Mouse (Mus musculus): ENCODE results near the gene C2cd3. TPM values are rescaled to one million over a fixed set of nuclear protein-coding genes. Genes with fewer than 3 reads are reported as not detected.

C2cd3 gene
- polyA plus RNA-seq, 1 experiment from 2014 or later: 4.5 TPM

DNA sequence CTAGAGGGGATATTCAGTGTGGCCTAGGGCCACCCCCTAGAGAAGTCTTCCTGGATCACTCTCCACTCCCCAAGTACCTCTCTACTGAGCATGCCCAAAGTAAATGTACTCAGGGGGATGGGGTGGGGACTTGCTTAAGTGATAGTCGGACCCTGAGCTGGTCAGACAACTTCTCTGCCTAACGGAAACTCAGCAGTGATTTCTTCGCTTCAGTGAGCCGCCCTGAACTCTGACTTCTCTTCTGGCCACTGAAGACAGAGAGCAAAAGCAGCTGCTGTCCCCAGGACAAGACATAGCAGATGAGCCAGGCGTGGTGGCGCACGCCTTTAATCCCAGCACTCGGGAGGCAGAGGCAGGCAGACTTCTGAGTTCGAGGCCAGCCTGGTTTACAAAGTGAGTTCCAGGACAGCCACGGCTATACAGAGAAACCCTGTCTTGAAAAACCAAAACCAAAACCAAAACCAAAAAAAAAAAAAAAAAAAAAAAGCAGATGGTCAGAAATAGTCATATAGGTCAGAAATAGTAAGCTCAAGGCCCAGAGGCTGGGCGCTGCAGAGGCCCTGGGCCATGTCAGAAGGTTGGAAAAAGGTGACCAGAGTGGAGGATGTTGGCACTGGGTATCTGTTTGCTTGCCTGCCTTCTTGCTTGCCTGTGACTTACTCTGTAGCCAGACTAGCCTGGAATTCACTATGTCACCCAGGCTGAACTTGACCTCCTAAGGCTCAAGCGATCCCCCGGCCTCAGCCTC, 132.9 kb downstream of the C2cd3 start:
- ATAC-seq: no peak
- Histone ChIP-seq H3K4me2 (replicated peaks; ENCODE audit: low read depth) (no peak overlapping the region), H3K9ac (ENCODE audit: low read depth, low read length) (no peak overlapping the region), H3K36me3 (ENCODE audit: control insufficient read depth, insufficient read depth) (peaks cover 2% of the 10 kb centered on the region; the same call in 1 of the 2 replicates), H3K27ac (ENCODE audit: low read depth, low read length) (no peak overlapping the region), H3K9me3 (ENCODE audit: control insufficient read depth) (no peaks in the 10 kb centered on the region), H3K4me1 (replicated peaks; ENCODE audit: control insufficient read depth, insufficient read depth, low read length) (no peaks in the 10 kb centered on the region; the same call in 1 of the 2 replicates), H3K27me3 (replicated peaks; ENCODE audit: control insufficient read depth, insufficient read depth, low read length) (no peaks in the 10 kb centered on the region), H3K4me3 (ENCODE audit: low read depth, low read length) (no peak overlapping the region)
- 64% methylated on average over 13 of the region's 13 CpGs for WGBS
- no peak for TF ChIP-seq CTCF (IDR thresholded peaks at IDR 0.05; ENCODE audit: low read depth)

DNA sequence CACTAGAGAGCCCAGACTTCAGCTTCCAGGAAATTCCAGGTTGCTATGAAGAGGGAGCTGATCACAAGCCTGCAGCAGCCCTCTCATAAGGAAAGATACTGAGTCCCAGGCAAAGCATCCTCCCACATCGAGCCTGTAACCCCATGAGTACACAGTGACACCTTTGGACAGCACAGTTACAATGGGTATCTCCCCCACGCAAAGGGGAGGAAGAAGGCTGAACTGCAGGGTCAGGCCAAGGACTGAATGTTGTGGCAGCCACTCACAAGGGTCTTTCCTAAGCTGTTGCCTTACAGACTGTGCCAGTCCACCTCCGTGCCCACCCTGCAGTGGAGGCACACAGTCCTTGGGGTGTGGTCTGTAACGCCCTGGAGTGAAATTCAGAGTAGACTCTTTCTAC, 134.5 kb downstream of the C2cd3 start:
- Histone ChIP-seq H3K4me1 (replicated peaks; ENCODE audit: control insufficient read depth, insufficient read depth, low read length) (no peaks in the 10 kb centered on the region; the same call in 1 of the 2 replicates), H3K4me2 (replicated peaks; ENCODE audit: low read depth) (no peak overlapping the region), H3K27me3 (replicated peaks; ENCODE audit: control insufficient read depth, insufficient read depth, low read length) (no peaks in the 10 kb centered on the region), H3K9me3 (ENCODE audit: control insufficient read depth) (no peaks in the 10 kb centered on the region), H3K27ac (ENCODE audit: low read depth, low read length) (no peak overlapping the region), H3K4me3 (ENCODE audit: low read depth, low read length) (no peak overlapping the region), H3K9ac (ENCODE audit: low read depth, low read length) (no peak overlapping the region), H3K36me3 (ENCODE audit: control insufficient read depth, insufficient read depth) (no peaks in the 10 kb centered on the region)
- ATAC-seq: no peak
- TF ChIP-seq CTCF (IDR thresholded peaks at IDR 0.05; ENCODE audit: low read depth): no peak
- WGBS: 58% methylated on average over 4 of the region's 4 CpGs

DNA sequence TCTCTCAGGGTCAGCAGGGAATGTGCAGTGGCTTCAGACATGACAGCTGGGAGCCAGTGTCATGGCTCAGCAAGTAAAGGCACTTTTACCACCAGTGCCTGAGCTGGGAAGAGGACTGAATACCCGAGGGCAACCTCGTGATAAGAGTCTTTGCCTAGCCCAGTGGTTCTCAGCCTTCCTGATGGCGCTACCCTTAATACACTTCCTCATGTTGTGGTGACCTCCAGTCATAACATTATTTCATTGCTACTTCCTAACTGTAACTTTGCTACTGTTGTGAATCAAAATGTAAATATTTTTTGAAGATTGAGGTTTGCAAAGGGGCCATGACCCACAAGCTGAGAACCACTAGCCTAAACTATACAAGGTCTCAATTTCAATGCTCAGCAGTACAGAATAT, 136.6 kb downstream of the C2cd3 start:
- Histone ChIP-seq H3K4me1 (replicated peaks; ENCODE audit: control insufficient read depth, insufficient read depth, low read length) (no peaks in the 10 kb centered on the region), H3K9me3 (ENCODE audit: control insufficient read depth) (no peaks in the 10 kb centered on the region), H3K9ac (ENCODE audit: low read depth, low read length) (no peak overlapping the region), H3K4me2 (replicated peaks; ENCODE audit: low read depth) (no peak overlapping the region), H3K27me3 (replicated peaks; ENCODE audit: control insufficient read depth, insufficient read depth, low read length) (no peaks in the 10 kb centered on the region), H3K36me3 (ENCODE audit: control insufficient read depth, insufficient read depth) (no peaks in the 10 kb centered on the region), H3K4me3 (ENCODE audit: low read depth, low read length) (no peak overlapping the region), H3K27ac (ENCODE audit: low read depth, low read length) (no peak overlapping the region)
- no peak for TF ChIP-seq CTCF (IDR thresholded peaks at IDR 0.05; ENCODE audit: low read depth)
- WGBS: 23% methylated on average over 3 of the region's 3 CpGs
- peak; percentile 16; the same call in 1 of the 2 replicates for ATAC-seq

DNA sequence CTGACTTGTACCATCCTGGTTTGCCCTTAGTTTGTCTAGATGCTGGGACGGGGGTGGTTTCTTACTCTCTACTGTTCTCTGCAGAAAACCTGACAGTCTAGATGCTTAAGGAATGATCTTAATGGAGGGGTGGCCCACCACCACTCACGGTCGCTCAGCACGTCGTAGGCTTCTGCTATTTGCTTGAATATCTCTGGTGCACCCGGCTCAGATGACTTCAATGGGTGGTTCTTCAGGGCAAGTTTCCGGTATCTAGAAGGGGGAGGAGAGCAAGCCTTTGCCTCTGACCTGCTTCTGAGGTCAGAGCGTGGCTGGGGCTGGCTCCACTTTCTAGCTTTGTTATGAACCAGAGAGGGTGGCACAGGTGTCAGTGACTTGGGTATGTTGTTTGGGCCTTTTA, 139.6 kb downstream of the C2cd3 start:
- TF ChIP-seq CTCF (IDR thresholded peaks at IDR 0.05; ENCODE audit: low read depth): no peak
- Histone ChIP-seq H3K4me2 (replicated peaks; ENCODE audit: low read depth) (no peak overlapping the region), H3K4me3 (ENCODE audit: low read depth, low read length) (no peak overlapping the region), H3K4me1 (replicated peaks; ENCODE audit: control insufficient read depth, insufficient read depth, low read length) (no peaks in the 10 kb centered on the region), H3K9me3 (ENCODE audit: control insufficient read depth) (no peaks in the 10 kb centered on the region), H3K36me3 (ENCODE audit: control insufficient read depth, insufficient read depth) (no peaks in the 10 kb centered on the region), H3K27me3 (replicated peaks; ENCODE audit: control insufficient read depth, insufficient read depth, low read length) (no peaks in the 10 kb centered on the region), H3K9ac (ENCODE audit: low read depth, low read length) (no peak overlapping the region), H3K27ac (ENCODE audit: low read depth, low read length) (no peak overlapping the region)
- ATAC-seq: no peak
- 69% methylated on average over 8 of the region's 8 CpGs for WGBS

DNA sequence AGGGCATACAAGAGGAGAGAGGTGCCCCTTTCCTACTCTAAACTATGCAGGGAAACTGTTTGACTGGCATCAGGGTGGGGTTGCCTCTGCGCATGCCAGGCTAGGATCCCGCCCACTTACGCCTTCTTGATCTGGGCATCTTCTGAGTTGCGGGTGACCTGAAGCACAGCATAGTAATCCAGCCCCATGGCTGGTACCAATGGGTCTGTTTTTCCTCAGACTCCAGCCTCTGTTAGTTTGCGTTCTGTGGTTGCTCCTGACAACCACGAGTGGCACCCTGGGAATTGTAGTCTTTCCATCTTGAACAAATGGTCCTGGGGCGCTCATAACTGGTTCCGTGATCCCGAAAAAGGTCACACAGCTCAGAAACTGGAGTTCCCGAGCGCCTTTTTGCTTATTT, 142.5 kb downstream of the C2cd3 start, which contains the start of gene Dnajb13:
TSS of gene Dnajb13 (minus strand) at position 388 of the 400 bp plus-strand sequence.
- no peak for TF ChIP-seq CTCF (IDR thresholded peaks at IDR 0.05; ENCODE audit: low read depth)
- WGBS: 62% methylated on average over 11 of the region's 11 CpGs
- H3K36me3 ChIP-seq (ENCODE audit: control insufficient read depth, insufficient read depth): no peaks in the 10 kb centered on the region
- H3K27me3 ChIP-seq (replicated peaks; ENCODE audit: control insufficient read depth, insufficient read depth, low read length): no peaks in the 10 kb centered on the region
- H3K4me2 ChIP-seq (replicated peaks; ENCODE audit: low read depth): no peak within 1 kb of the TSS
- H3K4me3 ChIP-seq (ENCODE audit: low read depth, low read length): no peak within 1 kb of the TSS
- H3K9ac ChIP-seq (ENCODE audit: low read depth, low read length): no peak within 1 kb of the TSS
- no peak for ATAC-seq
- H3K27ac ChIP-seq (ENCODE audit: low read depth, low read length): no peak within 1 kb of the TSS
- no peaks in the 10 kb centered on the region for H3K4me1 ChIP-seq (replicated peaks; ENCODE audit: control insufficient read depth, insufficient read depth, low read length)
- no peaks in the 10 kb centered on the region for H3K9me3 ChIP-seq (ENCODE audit: control insufficient read depth)

Other genes with a start within 250 kb of the C2cd3 start
- 8.8 and 9.1 TPM in 2 replicates for gene Lipt2, start 213.0 kb upstream of the C2cd3 start, polyA plus RNA-seq (2015; fragmentation: Nextera tagmentation; extraction: Ambion mirVana)
- 28.9 TPM in 2 replicates for gene Kcne3, start 195.7 kb upstream of the C2cd3 start, polyA plus RNA-seq (2015; fragmentation: Nextera tagmentation; extraction: Ambion mirVana)
- 1.0 and 1.3 TPM in 2 replicates for gene Pgm2l1, start 144.8 kb upstream of the C2cd3 start, polyA plus RNA-seq (2015; fragmentation: Nextera tagmentation; extraction: Ambion mirVana)
- gene P4ha3, start 86.7 kb upstream of the C2cd3 start, polyA plus RNA-seq (2015; fragmentation: Nextera tagmentation; extraction: Ambion mirVana): 0.67 and 1.6 TPM in 2 replicates
- gene Ppme1, start 74 bp downstream of the C2cd3 start, polyA plus RNA-seq (2015; fragmentation: Nextera tagmentation; extraction: Ambion mirVana): 22.7 and 23.5 TPM in 2 replicates
- gene Ucp3, start 100.8 kb downstream of the C2cd3 start, polyA plus RNA-seq (2015; fragmentation: Nextera tagmentation; extraction: Ambion mirVana): not detected in 2 replicates
- 266 and 281 TPM in 2 replicates for gene Ucp2, start 121.1 kb downstream of the C2cd3 start, polyA plus RNA-seq (2015; fragmentation: Nextera tagmentation; extraction: Ambion mirVana)
- 0.09 and 0.17 TPM in 2 replicates for gene Dnajb13, start 142.7 kb downstream of the C2cd3 start, polyA plus RNA-seq (2015; fragmentation: Nextera tagmentation; extraction: Ambion mirVana)
- gene Coa4, start 164.8 kb downstream of the C2cd3 start, polyA plus RNA-seq (2015; fragmentation: Nextera tagmentation; extraction: Ambion mirVana): 52.4 and 54.1 TPM in 2 replicates
- gene Rab6a, start 235.2 kb downstream of the C2cd3 start, polyA plus RNA-seq (2015; fragmentation: Nextera tagmentation; extraction: Ambion mirVana): 122 and 123 TPM in 2 replicates
- 89.4 and 94.8 TPM in 2 replicates for gene Mrpl48, start 236.1 kb downstream of the C2cd3 start, polyA plus RNA-seq (2015; fragmentation: Nextera tagmentation; extraction: Ambion mirVana)